Mouse (Mus musculus): ENCODE data around the gene Sik1. TPM values are rescaled to one million over a fixed set of nuclear protein-coding genes. Genes with fewer than 3 reads are reported as not detected.

The Sik1 gene
- total and polyA plus RNA-seq, 3 experiments: 17.1 to 56.9 (median 36.7) TPM

DNA sequence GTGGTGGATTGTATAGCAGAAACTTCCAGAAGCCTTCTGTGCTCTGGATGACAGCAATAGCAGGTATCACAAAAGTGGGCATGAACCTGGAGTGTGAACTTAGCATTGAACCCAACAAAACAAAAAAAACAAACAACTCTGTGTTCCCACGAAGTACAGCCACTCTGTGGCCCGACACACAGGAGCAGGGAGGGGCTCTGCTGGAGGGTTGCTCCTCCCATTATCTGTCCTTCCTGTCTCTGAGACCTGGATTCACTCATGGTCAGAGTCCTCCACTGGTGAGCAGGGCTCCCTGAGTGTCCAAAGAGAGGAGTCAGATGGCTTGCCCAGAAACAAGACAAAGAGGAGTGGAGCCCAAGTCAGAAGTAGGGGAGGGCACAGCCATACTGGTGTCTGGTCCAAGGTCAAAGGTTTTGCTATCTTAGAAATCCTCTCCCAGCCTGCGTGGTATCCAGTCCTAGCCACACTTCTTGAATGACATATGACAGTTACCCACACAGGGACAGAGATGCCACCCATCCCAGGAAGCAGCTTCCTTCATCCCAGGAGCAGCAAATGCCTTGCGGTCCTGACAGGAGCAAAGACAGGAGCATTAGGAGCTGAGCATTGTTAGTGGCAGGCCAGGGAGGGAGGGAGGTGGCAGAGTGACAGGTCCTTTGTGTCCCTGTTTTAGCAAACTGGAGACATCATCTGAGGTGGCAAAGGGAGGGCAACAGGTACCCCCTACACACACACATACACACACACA, 35.3 kb downstream of the Sik1 start:
- Histone ChIP-seq H3K79me2 (replicated peaks; ENCODE audit: control insufficient read depth, extremely low read depth, insufficient read depth, poor library complexity, severe bottlenecking) (no peaks in the 10 kb centered on the region), H3K36me3 (replicated peaks in 1 of 2; ENCODE audit: control insufficient read depth in 1 of 2, insufficient read depth in 1 of 2, low read length in 1 of 2) (no peaks in the 10 kb centered on the region), H3K27ac (ENCODE audit: insufficient read depth, low read depth) (no peak overlapping the region), H3K9me3 (replicated peaks; ENCODE audit: low read length) (peaks cover 8% of the 10 kb centered on the region), H3K4me3 (replicated peaks in 1 of 3; ENCODE audit: low read depth in 2 of 3, low read length in 2 of 3, poor library complexity in 1 of 3) (no peak overlapping the region), H3K4me1 (ENCODE audit: control insufficient read depth in 1 of 2, insufficient read depth in 2 of 2) (peaks cover 39 to 47% of the 10 kb centered on the region in 2 experiments), H3K4me2 (ENCODE audit: insufficient read depth, low read depth, poor library complexity, severe bottlenecking) (no peak overlapping the region), H3K9ac (ENCODE audit: insufficient read depth, low read depth) (no peak overlapping the region), H3K27me3 (replicated peaks) (no peaks in the 10 kb centered on the region)
- dilution Hi-C loops (cut with MboI; ENCODE audit: extremely low pct_ligation_motif_present, extremely low pct_unique_long_range_greater_than_20kb, low sequenced_read_pairs): no loop called here
- in situ Hi-C loops (cut with MboI; ENCODE audit: low pct_ligation_motif_present, low pct_unique_long_range_greater_than_20kb, low sequenced_read_pairs): no loop called here
- DNase-seq (ENCODE audit: extremely low read depth): no peak
- no peak for TF ChIP-seq JUN (IDR thresholded peaks at IDR 0.05; ENCODE audit: insufficient read depth, low read depth, low read length)
- no peak for TF ChIP-seq E2F4 (IDR thresholded peaks at IDR 0.05; ENCODE audit: insufficient replicate concordance, low read depth, low read length)
- TF ChIP-seq MYC (IDR thresholded peaks at IDR 0.05; ENCODE audit: low read depth, low read length): no peak
- TF ChIP-seq ELF1 (IDR thresholded peaks at IDR 0.05; ENCODE audit: low read depth, low read length): no peak
- no peak for TF ChIP-seq MEF2A (IDR thresholded peaks at IDR 0.05; ENCODE audit: borderline replicate concordance, low read depth, low read length)
- no peak for TF ChIP-seq NELFE (IDR thresholded peaks at IDR 0.05; ENCODE audit: low read depth, low read length)
- no peak for TF ChIP-seq ZNF384 (IDR thresholded peaks at IDR 0.05; ENCODE audit: low read depth, low read length)
- no peak for TF ChIP-seq GABPA (IDR thresholded peaks at IDR 0.05; ENCODE audit: insufficient replicate concordance, low read depth, low read length)
- no peak for TF ChIP-seq MAFK (IDR thresholded peaks at IDR 0.05; ENCODE audit: insufficient replicate concordance, low read length)

DNA sequence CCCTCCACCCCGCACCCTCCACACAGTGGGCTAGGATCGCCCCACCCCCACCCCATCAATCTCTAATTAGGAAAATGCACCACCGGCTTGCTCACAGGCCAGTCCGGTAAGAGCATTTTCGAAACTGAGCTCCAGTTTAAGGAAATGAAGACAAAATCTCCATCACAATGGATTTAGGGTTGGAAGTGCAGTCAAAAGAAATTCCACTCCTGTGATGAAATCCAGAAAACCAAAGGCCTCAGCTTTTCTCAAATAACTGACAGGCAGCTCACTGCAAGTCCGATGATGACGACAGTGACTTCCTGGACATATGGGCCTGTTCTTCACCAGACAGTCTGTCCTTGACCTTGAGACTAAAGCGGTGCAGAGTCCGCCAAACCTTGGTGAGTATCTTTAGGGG, 36.2 kb downstream of the Sik1 start:
- Histone ChIP-seq H3K9me3 (replicated peaks; ENCODE audit: low read length) (peaks cover 8% of the 10 kb centered on the region), H3K27me3 (replicated peaks) (no peaks in the 10 kb centered on the region), H3K27ac (ENCODE audit: insufficient read depth, low read depth) (no peak overlapping the region), H3K4me1 (ENCODE audit: control insufficient read depth in 1 of 2, insufficient read depth in 2 of 2) (peaks cover 45 to 55% of the 10 kb centered on the region in 2 experiments), H3K36me3 (replicated peaks in 1 of 2; ENCODE audit: control insufficient read depth in 1 of 2, insufficient read depth in 1 of 2, low read length in 1 of 2) (no peaks in the 10 kb centered on the region), H3K9ac (ENCODE audit: insufficient read depth, low read depth) (no peak overlapping the region), H3K79me2 (replicated peaks; ENCODE audit: control insufficient read depth, extremely low read depth, insufficient read depth, poor library complexity, severe bottlenecking) (no peaks in the 10 kb centered on the region), H3K4me2 (ENCODE audit: insufficient read depth, low read depth, poor library complexity, severe bottlenecking) (no peak overlapping the region), H3K4me3 (replicated peaks in 1 of 3; ENCODE audit: low read depth in 2 of 3, low read length in 2 of 3, poor library complexity in 1 of 3) (no peak overlapping the region)
- dilution Hi-C loops (cut with MboI; ENCODE audit: extremely low pct_ligation_motif_present, extremely low pct_unique_long_range_greater_than_20kb, low sequenced_read_pairs): no loop called here
- no peak for DNase-seq (ENCODE audit: extremely low read depth)
- in situ Hi-C loops (cut with MboI; ENCODE audit: low pct_ligation_motif_present, low pct_unique_long_range_greater_than_20kb, low sequenced_read_pairs): no loop called here
- TF ChIP-seq ZC3H11A (IDR thresholded peaks at IDR 0.05; ENCODE audit: low read depth, low read length) (no peak), ZKSCAN1 (IDR thresholded peaks at IDR 0.05; ENCODE audit: borderline replicate concordance, low read depth, low read length) (no peak), POLR2AphosphoS2 (IDR thresholded peaks at IDR 0.05; ENCODE audit: low read depth, low read length) (no peak), CHD2 (IDR thresholded peaks at IDR 0.05; ENCODE audit: low read length) (no peak), MEF2A (IDR thresholded peaks at IDR 0.05; ENCODE audit: borderline replicate concordance, low read depth, low read length) (no peak), JUND (conservative IDR thresholded peaks at IDR 0.05; ENCODE audit: low read depth, low read length) (no peak), EP300 (IDR thresholded peaks at IDR 0.05; ENCODE audit: low read length) (no peak), NELFE (IDR thresholded peaks at IDR 0.05; ENCODE audit: low read depth, low read length) (no peak), MAFK (IDR thresholded peaks at IDR 0.05; ENCODE audit: insufficient replicate concordance, low read length) (no peak), ELF1 (IDR thresholded peaks at IDR 0.05; ENCODE audit: low read depth, low read length) (no peak), ZMIZ1 (IDR thresholded peaks at IDR 0.05; ENCODE audit: low read depth, low read length) (no peak)

Measured in CH12.LX (cell line).